Mouse (Mus musculus) kidney, adult 2 months (tissue): ENCODE measurements around the gene 4930430F08Rik.

ENCODE experiments used
- CTCF ChIP-seq: fragments of 200-500 bp; conservative IDR thresholded peaks from 2 replicates; pipeline ENCODE4 v1.5.1; 2011; ENCODE audit warnings: low read depth, mild to moderate bottlenecking, control low read depth, low read length, moderate library complexity, mixed read lengths; ENCODE audit not compliant: insufficient read depth, insufficient read length
- POLR2A ChIP-seq: fragments of 200-500 bp; IDR thresholded peaks from one replicate; pipeline ENCODE4 v1.6.1; 2011; ENCODE audit warnings: low read depth, low read length, control low read depth

- TF ChIP-seq POLR2A (no peak), CTCF (no peak)
These were observed 14.0 kb upstream of the 4930430F08Rik start for GRCm38 (mm10) chr10:100604254-100604653.
